Mouse (Mus musculus): ENCODE measurements around the gene Tfpi.

DNA sequence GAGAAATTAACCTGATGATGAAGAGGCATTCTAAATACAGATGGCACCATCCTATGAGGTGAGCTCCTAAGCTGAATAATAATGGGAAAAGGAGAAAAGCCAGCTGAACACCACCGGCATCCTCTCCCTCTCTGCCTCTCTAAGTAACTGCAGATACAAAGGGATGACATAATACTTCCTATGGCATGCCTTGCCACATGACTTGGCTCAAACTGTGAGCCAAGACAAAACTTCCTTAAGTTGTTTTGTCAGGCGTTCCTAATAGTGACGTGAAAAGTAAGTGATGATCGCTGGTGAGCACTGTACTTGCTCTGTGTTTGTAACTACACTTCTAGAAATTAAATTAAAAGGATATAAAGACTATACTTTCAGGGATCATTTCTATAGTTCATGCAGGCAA, 27.7 kb upstream of the Tfpi start:
- no peak for TF ChIP-seq CTCF (IDR thresholded peaks at IDR 0.05; ENCODE audit: control insufficient read depth, insufficient read depth, low read length)
- no peak for TF ChIP-seq POLR2A (IDR thresholded peaks at IDR 0.05; ENCODE audit: borderline replicate concordance, control insufficient read depth, low read depth, low read length)

All from bone marrow, adult 2 months (tissue).